Mouse (Mus musculus): Measurements from ENCODE around the gene Itga5.

- no peak for TF ChIP-seq FOSL1 (IDR thresholded peaks at IDR 0.05; ENCODE audit: insufficient read depth, low read length, poor library complexity, severe bottlenecking)
- peak; percentile 32 for TF ChIP-seq MAX (IDR thresholded peaks at IDR 0.05)
- TF ChIP-seq CTCF (IDR thresholded peaks at IDR 0.05; ENCODE audit: control insufficient read depth, insufficient read depth, insufficient read length) = peak; percentile 82
- TF ChIP-seq USF1 (IDR thresholded peaks at IDR 0.05; ENCODE audit: low read depth) = no peak
- TF ChIP-seq CEBPB (IDR thresholded peaks at IDR 0.05; ENCODE audit: low read depth) = peak; percentile 79
- no peak for TF ChIP-seq MYOG (IDR thresholded peaks at IDR 0.05; ENCODE audit: control insufficient read depth, extremely low read depth, insufficient read length)
Observed at GRCm38 (mm10) chr15:103352856-103353255, 13.7 kb downstream of the Itga5 start.
